Mouse (Mus musculus): ENCODE measurements at regions not wholly inside any gene's neighbourhood (a gene's known extent, or its start where the extent isn't known, plus 50 kb on each side); places are given as distances from the start of the nearest gene placed in this dataset.

GRCm38 (mm10) chr12:91948602-91949167, 99.7 kb upstream of the Sel1l start:
- H3K9me3 ChIP-seq (replicated peaks; ENCODE audit: insufficient read depth, low read length) = no peaks in the 10 kb centered on the region
- H3K36me3 ChIP-seq (ENCODE audit: control insufficient read depth in 1 of 2, insufficient read depth in 2 of 2, low read length in 2 of 2) = no peaks in the 10 kb centered on the region
- no peaks in the 10 kb centered on the region for H3K27me3 ChIP-seq (ENCODE audit: control insufficient read depth in 1 of 2, insufficient read depth in 2 of 2, low read length in 2 of 2)
- H3K27ac ChIP-seq (ENCODE audit: control insufficient read depth, low read depth, low read length) = no peak overlapping the region
- no peaks in the 10 kb centered on the region for H3K79me2 ChIP-seq (ENCODE audit: control insufficient read depth, insufficient read depth, low read length, poor library complexity)
- no peak overlapping the region for H3K4me3 ChIP-seq (ENCODE audit: control insufficient read depth in 1 of 2, insufficient read depth in 1 of 2, low read depth in 2 of 2, low read length in 2 of 2)
- no peak overlapping the region for H3K9ac ChIP-seq (ENCODE audit: control insufficient read depth, low read depth, low read length, poor library complexity, severe bottlenecking)
- TF ChIP-seq RCOR1 (IDR thresholded peaks at IDR 0.05; ENCODE audit: low read depth, low read length) (no peak), MEF2A (IDR thresholded peaks at IDR 0.05; ENCODE audit: extremely low read depth, insufficient replicate concordance, low read depth, low read length, poor library complexity, severe bottlenecking) (no peak), ELF1 (IDR thresholded peaks at IDR 0.05; ENCODE audit: low read depth, low read length) (no peak), CTCF (IDR thresholded peaks at IDR 0.05 in 2 of 3, conservative IDR thresholded peaks at IDR 0.05 in 1 of 3; ENCODE audit: control insufficient read depth in 1 of 3, insufficient read depth in 1 of 3, low read depth in 2 of 3, low read length in 3 of 3, poor library complexity in 1 of 3, severe bottlenecking in 1 of 3) (no peak), POLR2AphosphoS2 (IDR thresholded peaks at IDR 0.05; ENCODE audit: low read length) (no peak), TAL1 (IDR thresholded peaks at IDR 0.05; ENCODE audit: low read length) (no peak), USF2 (IDR thresholded peaks at IDR 0.05; ENCODE audit: borderline replicate concordance in 1 of 2, insufficient read depth in 1 of 2, low read depth in 1 of 2, low read length in 2 of 2) (no peak), MAZ (IDR thresholded peaks at IDR 0.05; ENCODE audit: low read depth, low read length) (no peak), ZC3H11A (IDR thresholded peaks at IDR 0.05; ENCODE audit: low read depth, low read length) (no peak), E2F4 (IDR thresholded peaks at IDR 0.05; ENCODE audit: borderline replicate concordance, low read depth, low read length) (no peak), KAT2A (conservative IDR thresholded peaks at IDR 0.05; ENCODE audit: low read depth, low read length) (no peak), MYC (IDR thresholded peaks at IDR 0.05; ENCODE audit: low read depth, low read length) (no peak), ETS1 (IDR thresholded peaks at IDR 0.05; ENCODE audit: low read depth, low read length) (no peak), ZKSCAN1 (IDR thresholded peaks at IDR 0.05; ENCODE audit: low read depth, low read length) (no peak), SMC3 (IDR thresholded peaks at IDR 0.05; ENCODE audit: low read depth, low read length) (no peak)
- H3K4me1 ChIP-seq (ENCODE audit: control insufficient read depth in 1 of 2, insufficient read depth in 2 of 2, low read length in 2 of 2) = no peaks in the 10 kb centered on the region
- DNase-seq (ENCODE audit: low read depth, low spot score) = no peak

- H3K9me3 ChIP-seq (replicated peaks; ENCODE audit: insufficient read depth, low read length) = no peaks in the 10 kb centered on the region
- TF ChIP-seq ZMIZ1 (IDR thresholded peaks at IDR 0.05; ENCODE audit: low read depth, low read length) = no peak
- no peak for TF ChIP-seq HCFC1 (IDR thresholded peaks at IDR 0.05; ENCODE audit: low read depth, low read length)
- no peak for TF ChIP-seq MAX (IDR thresholded peaks at IDR 0.05; ENCODE audit: low read length)
These were observed 99.0 kb upstream of the Sel1l start for GRCm38 (mm10) chr12:91947998-91948397.

More at GRCm38 (mm10) chr12:91947998-91948397, 99.0 kb upstream of the Sel1l start:
- no peak overlapping the region for H3K27ac ChIP-seq (ENCODE audit: control insufficient read depth, low read depth, low read length)
- H3K36me3 ChIP-seq (ENCODE audit: control insufficient read depth in 1 of 2, insufficient read depth in 2 of 2, low read length in 2 of 2) = no peaks in the 10 kb centered on the region
- H3K79me2 ChIP-seq (ENCODE audit: control insufficient read depth, insufficient read depth, low read length, poor library complexity) = no peaks in the 10 kb centered on the region
- H3K9ac ChIP-seq (ENCODE audit: control insufficient read depth, low read depth, low read length, poor library complexity, severe bottlenecking) = no peak overlapping the region
- H3K27me3 ChIP-seq (ENCODE audit: control insufficient read depth in 1 of 2, insufficient read depth in 2 of 2, low read length in 2 of 2) = no peaks in the 10 kb centered on the region
- no peaks in the 10 kb centered on the region for H3K4me1 ChIP-seq (ENCODE audit: control insufficient read depth in 1 of 2, insufficient read depth in 2 of 2, low read length in 2 of 2)
- DNase-seq (ENCODE audit: low read depth, low spot score) = no peak
- H3K4me3 ChIP-seq (ENCODE audit: control insufficient read depth in 1 of 2, insufficient read depth in 1 of 2, low read depth in 2 of 2, low read length in 2 of 2) = no peak overlapping the region
